Mouse (Mus musculus) liver, adult 2 months (tissue): ENCODE measurements around the gene Kcnn3. TPM values are rescaled to one million over a fixed set of nuclear protein-coding genes. Genes with fewer than 3 reads are reported as not detected.

Experiments used
- DNase-seq: peaks from one replicate; pipeline ENCODE4 v3.0.0-alpha.2; 2011; ENCODE audit warnings: low read depth, low spot score; ENCODE audit errors: extremely low read depth
- H3K27ac ChIP-seq: fragments of 200-500 bp; replicated peaks from 2 replicates; pipeline ENCODE4 v1.5.1; 2012; ENCODE audit warnings: low read depth, mild to moderate bottlenecking, control low read depth, inconsistent platforms, low read length; ENCODE audit not compliant: insufficient read depth
- H3K27me3 ChIP-seq: fragments of 200-500 bp; 2 replicates; pipeline ENCODE4 v1.6.1; 2012; ENCODE audit warnings: mild to moderate bottlenecking, moderate library complexity, low read length, inconsistent platforms; ENCODE audit not compliant: control insufficient read depth, insufficient read depth
- H3K36me3 ChIP-seq: fragments of 200-500 bp; 2 replicates; pipeline ENCODE4 v1.6.1; 2012; ENCODE audit warnings: low read length, inconsistent platforms; ENCODE audit not compliant: control insufficient read depth, insufficient read depth
- H3K4me1 ChIP-seq: fragments of 200-500 bp; 2 replicates; pipeline ENCODE4 v1.6.1; 2011; ENCODE audit warnings: low read length; ENCODE audit not compliant: control insufficient read depth, insufficient read depth
- H3K4me3 ChIP-seq: fragments of 200-500 bp; 2 replicates; pipeline ENCODE4 v1.5.1; 2011; ENCODE audit warnings: low read depth, mild to moderate bottlenecking, control low read depth, low read length, moderate library complexity; ENCODE audit not compliant: insufficient read depth
- H3K79me2 ChIP-seq: fragments of 200-500 bp; 2 replicates; pipeline ENCODE4 v1.6.1; 2012; ENCODE audit warnings: inconsistent platforms, mild to moderate bottlenecking, low read length, moderate library complexity; ENCODE audit not compliant: control insufficient read depth, insufficient read depth
- H3K9ac ChIP-seq: fragments of 200-500 bp; 2 replicates; pipeline ENCODE4 v1.6.1; 2012; ENCODE audit warnings: low read depth, mild to moderate bottlenecking, control low read depth, inconsistent platforms, low read length
- CTCF ChIP-seq: fragments of 200-500 bp; IDR thresholded peaks from 2 replicates; pipeline ENCODE4 v1.5.1; 2011; ENCODE audit warnings: low read depth, low read length, control low read depth
- POLR2A ChIP-seq: fragments of 200-500 bp; IDR thresholded peaks from 2 replicates; pipeline ENCODE4 v1.6.1; 2011; ENCODE audit warnings: low read length, control low read depth; ENCODE audit not compliant: insufficient read depth; ENCODE audit errors: extremely low read depth
- WGBS: fragments of 180-500 bp; shearing (Covaris S2); methylation state at CpG from one replicate; pipeline ENCODE4 v1.1.7; 2018; 5-methylcytosine and 5-hydroxymethylcytosine counted together
- polyA plus RNA-seq: library from polyadenylated mRNA; depleted of rRNA; stranded (reverse); fragments of >200 nt; gene quantifications from 2 replicates; pipeline ENCODE4 v1.2.3, GENCODE M21; 2012
- total RNA-seq: library from RNA; depleted of rRNA; stranded (reverse); fragments of >200 nt; gene quantifications from 2 replicates; pipeline ENCODE4 v1.2.3, GENCODE M21; 2014

Kcnn3 gene
- total and polyA plus RNA-seq, 2 experiments, result under 0.01 to 0.06 TPM

DNA sequence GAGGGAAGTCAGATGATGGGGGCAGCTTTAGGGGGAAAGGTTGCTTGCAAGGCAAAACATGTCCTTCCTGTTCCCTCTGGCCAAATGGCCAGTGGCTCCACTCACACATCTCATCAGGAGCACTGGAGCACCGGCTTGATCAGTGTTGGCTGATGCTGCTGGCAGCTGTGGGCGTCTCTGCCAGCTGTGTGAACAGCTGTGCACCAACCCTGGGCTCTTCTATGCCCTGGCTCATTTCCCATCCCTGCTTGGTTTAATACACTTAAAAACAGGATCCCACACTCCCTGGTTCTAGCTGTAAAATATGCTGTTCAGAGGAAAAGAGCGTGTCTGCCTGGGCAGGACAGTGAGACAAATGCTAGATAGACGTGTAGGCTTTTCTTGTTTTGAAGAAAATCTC, 64.3 kb downstream of the Kcnn3 start:
- no peaks in the 10 kb centered on the region for H3K27me3 ChIP-seq
- no peaks in the 10 kb centered on the region for H3K79me2 ChIP-seq
- TF ChIP-seq POLR2A, result no peak
- TF ChIP-seq CTCF, result no peak
- no peaks in the 10 kb centered on the region for H3K36me3 ChIP-seq
- no peaks in the 10 kb centered on the region for H3K4me1 ChIP-seq
- H3K4me3 ChIP-seq, result no peak overlapping the region
- H3K9ac ChIP-seq, result no peak overlapping the region
- no peak for DNase-seq
- 77% methylated on average over 4 of the region's 4 CpGs for WGBS
- no peak overlapping the region for H3K27ac ChIP-seq

DNA sequence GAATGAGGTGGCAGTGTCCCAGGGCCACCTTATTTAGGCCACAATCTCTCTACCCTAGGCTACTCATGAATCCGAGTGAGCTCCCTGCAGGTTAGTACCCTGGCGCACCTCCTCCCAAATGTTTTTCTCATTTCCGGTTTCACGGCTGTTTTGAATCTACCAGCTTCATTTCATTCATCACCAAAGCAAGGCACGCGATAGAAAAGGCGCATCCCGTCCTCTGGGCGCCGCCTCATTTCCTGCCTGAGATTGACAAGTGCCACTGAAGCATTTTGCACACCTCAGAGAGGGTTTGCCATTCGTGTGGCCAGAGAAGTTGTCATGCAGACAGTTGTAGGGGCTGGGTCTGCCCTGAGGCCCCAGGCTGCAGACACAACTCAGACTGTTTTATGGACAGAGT, 68.5 kb downstream of the Kcnn3 start:
- no peak for DNase-seq
- TF ChIP-seq POLR2A (no peak), CTCF (no peak)
- Histone ChIP-seq H3K4me1 (no peaks in the 10 kb centered on the region), H3K79me2 (no peaks in the 10 kb centered on the region), H3K9ac (no peak overlapping the region), H3K4me3 (no peak overlapping the region), H3K27me3 (no peaks in the 10 kb centered on the region), H3K27ac (no peak overlapping the region), H3K36me3 (no peaks in the 10 kb centered on the region)
- WGBS, result 81% methylated on average over 11 of the region's 11 CpGs

DNA sequence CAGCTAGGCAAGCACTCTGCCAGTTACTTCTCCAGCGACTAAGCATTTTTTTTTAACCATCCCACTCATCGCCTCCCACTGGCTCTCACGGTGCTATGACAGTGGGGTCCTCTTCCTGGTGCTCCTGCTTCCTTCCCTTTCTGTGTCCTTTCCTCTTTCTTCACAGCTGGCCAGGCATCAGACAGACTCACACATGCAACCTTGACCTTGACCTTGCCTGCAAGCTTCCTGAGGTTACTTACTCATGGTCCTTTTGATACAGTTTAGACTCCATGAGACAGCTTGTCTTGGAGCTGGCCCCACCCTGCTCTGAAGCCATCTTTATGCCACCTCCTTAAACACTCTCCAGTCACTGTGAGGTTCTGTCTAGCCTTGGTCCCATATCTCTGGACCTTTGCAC, 69.4 kb downstream of the Kcnn3 start:
- Histone ChIP-seq H3K27ac (no peak overlapping the region), H3K4me3 (no peak overlapping the region), H3K4me1 (no peaks in the 10 kb centered on the region), H3K27me3 (no peaks in the 10 kb centered on the region), H3K9ac (no peak overlapping the region), H3K36me3 (no peaks in the 10 kb centered on the region), H3K79me2 (no peaks in the 10 kb centered on the region)
- 69% methylated on average over 3 of the region's 3 CpGs for WGBS
- no peak for DNase-seq
- TF ChIP-seq CTCF (no peak), POLR2A (no peak)

DNA sequence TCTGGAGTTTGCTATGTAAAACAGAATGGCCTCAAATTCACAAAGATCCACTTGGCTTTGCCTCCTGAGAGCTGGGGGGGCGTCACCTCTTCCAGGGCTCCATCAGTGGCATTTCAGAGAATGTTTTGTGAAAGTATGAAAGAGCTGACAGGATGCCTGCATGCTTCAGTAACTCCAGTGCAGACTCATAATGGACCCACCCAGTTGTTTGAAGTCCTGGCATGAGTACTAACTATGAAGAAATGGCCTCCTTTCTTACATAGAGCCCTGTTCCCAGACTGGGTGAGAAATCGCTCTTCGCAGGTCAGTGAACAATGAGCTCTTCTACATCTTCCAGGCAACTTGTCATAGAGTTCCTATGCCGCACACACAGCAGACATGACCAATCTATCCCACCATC, 70.4 kb downstream of the Kcnn3 start:
- H3K4me3 ChIP-seq, result no peak overlapping the region
- 95% methylated on average over 4 of the region's 4 CpGs for WGBS
- H3K27ac ChIP-seq, result no peak overlapping the region
- no peaks in the 10 kb centered on the region for H3K79me2 ChIP-seq
- H3K9ac ChIP-seq, result no peak overlapping the region
- H3K36me3 ChIP-seq, result no peaks in the 10 kb centered on the region
- DNase-seq, result no peak
- H3K4me1 ChIP-seq, result no peaks in the 10 kb centered on the region
- H3K27me3 ChIP-seq, result no peaks in the 10 kb centered on the region
- no peak for TF ChIP-seq CTCF
- no peak for TF ChIP-seq POLR2A

DNA sequence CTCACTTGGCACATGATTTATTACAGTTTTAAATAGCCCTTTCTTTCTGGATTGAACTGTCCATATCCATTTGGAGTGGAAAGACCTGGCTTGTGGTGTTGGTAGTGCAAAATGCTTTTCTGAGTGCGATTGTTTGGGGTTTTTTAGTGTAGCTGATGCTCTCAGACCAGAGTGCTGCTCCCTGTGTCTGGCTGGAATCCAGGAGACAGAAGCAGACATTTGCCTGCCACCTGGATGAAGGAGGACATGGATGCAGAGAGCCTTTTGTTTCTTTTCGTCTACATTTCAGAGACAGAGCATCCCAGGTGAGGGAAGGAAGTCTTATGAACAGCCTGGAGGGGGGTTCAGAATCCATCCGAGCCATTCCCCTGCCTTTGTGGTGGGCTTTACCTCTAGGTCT, 71.5 kb downstream of the Kcnn3 start:
- no peaks in the 10 kb centered on the region for H3K27me3 ChIP-seq
- no peak for DNase-seq
- H3K79me2 ChIP-seq, result no peaks in the 10 kb centered on the region
- WGBS, result 75% methylated on average over 3 of the region's 3 CpGs
- H3K4me3 ChIP-seq, result no peak overlapping the region
- TF ChIP-seq CTCF (no peak), POLR2A (no peak)
- H3K9ac ChIP-seq, result no peak overlapping the region
- H3K4me1 ChIP-seq, result no peaks in the 10 kb centered on the region
- H3K27ac ChIP-seq, result no peak overlapping the region
- H3K36me3 ChIP-seq, result no peaks in the 10 kb centered on the region

DNA sequence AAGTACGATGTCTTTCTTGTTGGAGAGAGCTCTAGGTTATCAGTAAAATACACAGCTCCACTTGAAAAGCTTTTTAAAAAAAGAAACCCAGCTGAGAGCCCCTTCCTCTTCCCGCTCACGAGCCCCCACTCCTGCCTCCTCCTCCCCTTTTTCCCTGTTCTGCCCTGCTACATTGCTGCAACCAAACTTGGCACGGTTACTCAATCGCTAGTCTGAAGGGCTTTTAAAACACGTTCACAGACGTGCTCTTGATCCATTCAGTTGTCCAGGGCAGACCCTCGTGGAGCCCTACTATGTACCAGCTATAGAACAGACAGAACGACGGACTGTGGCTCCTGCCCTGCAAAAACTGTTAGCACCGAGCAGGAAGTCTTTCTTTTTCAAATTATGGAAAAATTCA, 72.8 kb downstream of the Kcnn3 start:
- H3K79me2 ChIP-seq, result no peaks in the 10 kb centered on the region
- H3K4me1 ChIP-seq, result no peaks in the 10 kb centered on the region
- H3K9ac ChIP-seq, result no peak overlapping the region
- no peak for TF ChIP-seq POLR2A
- WGBS, result 64% methylated on average over 11 of the region's 11 CpGs
- DNase-seq, result no peak
- H3K27ac ChIP-seq, result no peak overlapping the region
- H3K36me3 ChIP-seq, result no peaks in the 10 kb centered on the region
- no peak overlapping the region for H3K4me3 ChIP-seq
- no peaks in the 10 kb centered on the region for H3K27me3 ChIP-seq
